Mouse (Mus musculus) heart, postnatal 0 days (tissue): ENCODE results near the gene Ptprj.

ENCODE experiments used
- CTCF ChIP-seq: IDR thresholded peaks from 2 replicates; pipeline ENCODE4 v1.5.1; 2016; ENCODE audit warnings: antibody characterized with exemption, control low read depth, low read depth
- EP300 ChIP-seq: IDR thresholded peaks from 2 replicates; pipeline ENCODE4 v1.6.1; 2016; ENCODE audit warnings: antibody characterized with exemption, low read depth

DNA sequence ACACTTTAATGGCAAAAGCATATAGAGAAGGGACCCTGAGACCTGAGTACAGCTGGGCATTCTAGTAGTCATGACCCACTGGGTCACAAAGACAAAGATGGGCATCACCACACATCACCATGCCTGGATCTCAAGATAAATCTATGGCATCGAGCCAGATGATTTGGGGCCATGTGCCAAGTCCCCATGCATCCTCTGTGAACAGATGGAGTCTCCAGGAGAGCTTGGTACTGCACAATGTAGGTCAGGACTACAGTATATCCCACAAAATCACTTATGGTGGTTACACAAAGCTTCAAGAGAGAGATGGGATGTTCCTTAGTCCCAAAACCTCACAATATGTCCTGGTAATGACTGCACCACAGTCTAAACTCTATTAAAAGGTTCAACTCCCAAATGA, 81.4 kb downstream of the Ptprj start:
- TF ChIP-seq CTCF (no peak), EP300 (no peak)
